Mouse (Mus musculus) forebrain, embryonic 16.5 days (tissue): ENCODE measurements around the gene Panx2. TPM values are rescaled to one million over a fixed set of nuclear protein-coding genes. Genes with fewer than 3 reads are reported as not detected.

Experiments
- ATAC-seq: fragments of 200-750 bp; cut with Nextera tagmentation; 2 replicates; pipeline ENCODE4 v1.8.0; 2017; ENCODE audit warnings: mild to moderate bottlenecking, moderate library complexity
- H3K27ac ChIP-seq: fragments of 300-500 bp; sonication (generic); 2 replicates; pipeline ENCODE4 v1.5.1; 2014; ENCODE audit warnings: low read length, control low read depth
- H3K27me3 ChIP-seq: fragments of 300-500 bp; sonication (generic); replicated peaks from 2 replicates; pipeline ENCODE4 v1.6.1; 2014; ENCODE audit warnings: low read length; ENCODE audit not compliant: control insufficient read depth, insufficient read depth
- H3K36me3 ChIP-seq: fragments of 300-500 bp; sonication (generic); 2 replicates; pipeline ENCODE4 v1.6.1; 2014; ENCODE audit not compliant: control insufficient read depth, insufficient read depth
- H3K4me1 ChIP-seq: fragments of 300-500 bp; sonication (generic); replicated peaks from 2 replicates; pipeline ENCODE4 v1.6.1; 2014; ENCODE audit warnings: low read length; ENCODE audit not compliant: control insufficient read depth, insufficient read depth
- H3K4me2 ChIP-seq: fragments of 300-500 bp; sonication (generic); 2 replicates; pipeline ENCODE4 v1.6.1; 2014; ENCODE audit warnings: mild to moderate bottlenecking, low read length, control low read depth
- H3K4me3 ChIP-seq: fragments of 300-500 bp; sonication (generic); replicated peaks from 2 replicates; pipeline ENCODE4 v1.5.1; 2014; ENCODE audit warnings: mild to moderate bottlenecking, low read length, control low read depth
- H3K9ac ChIP-seq: fragments of 300-500 bp; sonication (generic); replicated peaks from 2 replicates; pipeline ENCODE4 v1.6.1; 2014; ENCODE audit warnings: low read depth, low read length, control low read depth
- H3K9me3 ChIP-seq: fragments of 300-500 bp; sonication (generic); 2 replicates; pipeline ENCODE4 v1.6.1; 2016; ENCODE audit warnings: low read length; ENCODE audit not compliant: control insufficient read depth
- WGBS: fragments of 180-500 bp; shearing (Covaris S2); extraction: QIAGEN DNeasy Blood & Tissue Kit; methylation state at CpG from one replicate; pipeline ENCODE4 v1.1.7; 2014; 5-methylcytosine and 5-hydroxymethylcytosine counted together
- polyA plus RNA-seq: library from polyadenylated mRNA; unstranded; fragments of >200 nt; fragmentation: Nextera tagmentation; extraction: Ambion mirVana; gene quantifications from 2 replicates; pipeline ENCODE4 v1.2.1, GENCODE M21; 2015

Gene Panx2
- polyA plus RNA-seq, 1 experiment from 2014 or later: 4.9 TPM

GRCm38 (mm10) chr15:89088607-89089247, 29.2 kb downstream of the Panx2 start, which contains the start of gene Selenoo:
Selenoo (plus strand) TSS chr15:89089084.
- H3K27ac ChIP-seq: peak within 1 kb of the TSS; percentile 61
- H3K4me3 ChIP-seq: peak within 1 kb of the TSS; percentile 89
- H3K9me3 ChIP-seq: no peaks in the 10 kb centered on the region
- peaks cover 24% of the 10 kb centered on the region for H3K36me3 ChIP-seq
- no peaks in the 10 kb centered on the region for H3K27me3 ChIP-seq
- peak within 1 kb of the TSS; percentile 93 for H3K9ac ChIP-seq
- H3K4me1 ChIP-seq: peaks cover 18% of the 10 kb centered on the region
- peak within 1 kb of the TSS; percentile 97 for H3K4me2 ChIP-seq
- ATAC-seq: peak; percentile 93
- 2% methylated on average over 37 of the region's 38 CpGs for WGBS

- Histone ChIP-seq H3K4me2 (peak overlapping the region; percentile 97), H3K36me3 (peaks cover 31% of the 10 kb centered on the region), H3K27ac (peak overlapping the region; percentile 61), H3K9me3 (no peaks in the 10 kb centered on the region), H3K27me3 (no peaks in the 10 kb centered on the region), H3K4me3 (peak overlapping the region; percentile 89), H3K9ac (peak overlapping the region; percentile 93), H3K4me1 (peaks cover 18% of the 10 kb centered on the region)
- ATAC-seq: peak; percentile 61
- WGBS: 2% methylated on average over 67 of the region's 68 CpGs
Measured at GRCm38 (mm10) chr15:89089248-89090051, 29.9 kb downstream of the Panx2 start.

GRCm38 (mm10) chr15:89090662-89091061, 31.1 kb downstream of the Panx2 start:
- 88% methylated on average over 4 of the region's 4 CpGs for WGBS
- Histone ChIP-seq H3K9ac (no peak overlapping the region), H3K4me2 (no peak overlapping the region), H3K36me3 (peaks cover 37% of the 10 kb centered on the region), H3K9me3 (no peaks in the 10 kb centered on the region), H3K27me3 (no peaks in the 10 kb centered on the region), H3K4me1 (peaks cover 18% of the 10 kb centered on the region), H3K27ac (no peak overlapping the region), H3K4me3 (no peak overlapping the region)
- no peak for ATAC-seq

GRCm38 (mm10) chr15:89092181-89092580, 32.6 kb downstream of the Panx2 start:
- Histone ChIP-seq H3K4me3 (no peak overlapping the region), H3K4me1 (peaks cover 18% of the 10 kb centered on the region), H3K36me3 (peaks cover 31% of the 10 kb centered on the region), H3K9ac (no peak overlapping the region), H3K9me3 (no peaks in the 10 kb centered on the region), H3K27me3 (no peaks in the 10 kb centered on the region), H3K27ac (no peak overlapping the region), H3K4me2 (no peak overlapping the region)
- WGBS: 74% methylated on average over 5 of the region's 5 CpGs
- no peak for ATAC-seq

GRCm38 (mm10) chr15:89097450-89097849, 37.9 kb downstream of the Panx2 start:
- Histone ChIP-seq H3K9ac (no peak overlapping the region), H3K36me3 (peaks cover 50% of the 10 kb centered on the region), H3K9me3 (no peaks in the 10 kb centered on the region), H3K4me1 (no peaks in the 10 kb centered on the region), H3K4me2 (no peak overlapping the region), H3K4me3 (no peak overlapping the region), H3K27me3 (no peaks in the 10 kb centered on the region), H3K27ac (no peak overlapping the region)
- ATAC-seq: no peak
- 80% methylated on average over 5 of the region's 5 CpGs for WGBS

- Histone ChIP-seq H3K9me3 (no peaks in the 10 kb centered on the region), H3K4me2 (no peak overlapping the region), H3K27ac (no peak overlapping the region), H3K36me3 (peaks cover 44% of the 10 kb centered on the region), H3K4me1 (no peaks in the 10 kb centered on the region), H3K9ac (no peak overlapping the region), H3K27me3 (no peaks in the 10 kb centered on the region), H3K4me3 (no peak overlapping the region)
- no peak for ATAC-seq
- WGBS: 92% methylated on average over 7 of the region's 7 CpGs
Measured at GRCm38 (mm10) chr15:89098616-89099015, 39.1 kb downstream of the Panx2 start.

- Histone ChIP-seq H3K27ac (no peak overlapping the region), H3K9ac (no peak overlapping the region), H3K36me3 (peaks cover 29% of the 10 kb centered on the region), H3K27me3 (no peaks in the 10 kb centered on the region), H3K4me1 (no peaks in the 10 kb centered on the region), H3K4me2 (no peak overlapping the region), H3K4me3 (no peak overlapping the region), H3K9me3 (no peaks in the 10 kb centered on the region)
- ATAC-seq: no peak
- 92% methylated on average over 12 of the region's 12 CpGs for WGBS
Measured at GRCm38 (mm10) chr15:89100823-89101222, 41.3 kb downstream of the Panx2 start.

- H3K27me3 ChIP-seq: no peaks in the 10 kb centered on the region
- no peak overlapping the region for H3K4me3 ChIP-seq
- no peak overlapping the region for H3K27ac ChIP-seq
- no peak overlapping the region for H3K4me2 ChIP-seq
- H3K9me3 ChIP-seq: no peaks in the 10 kb centered on the region
- H3K4me1 ChIP-seq: no peaks in the 10 kb centered on the region
- peaks cover 24% of the 10 kb centered on the region for H3K36me3 ChIP-seq
- H3K9ac ChIP-seq: no peak overlapping the region
- ATAC-seq: no peak
- WGBS: 65% methylated on average over 5 of the region's 5 CpGs
Measured at GRCm38 (mm10) chr15:89102646-89103045, 43.1 kb downstream of the Panx2 start.

- ATAC-seq: no peak
- WGBS: 91% methylated on average over 10 of the region's 10 CpGs
- no peaks in the 10 kb centered on the region for H3K27me3 ChIP-seq
- H3K36me3 ChIP-seq: peaks cover 27% of the 10 kb centered on the region
- no peak overlapping the region for H3K4me2 ChIP-seq
- H3K9me3 ChIP-seq: no peaks in the 10 kb centered on the region
- H3K4me3 ChIP-seq: no peak overlapping the region
- H3K4me1 ChIP-seq: no peaks in the 10 kb centered on the region
- no peak overlapping the region for H3K27ac ChIP-seq
- no peak overlapping the region for H3K9ac ChIP-seq
Measured at GRCm38 (mm10) chr15:89103921-89104320, 44.4 kb downstream of the Panx2 start.
